Mouse (Mus musculus): ENCODE measurements around the gene Dgcr2.
A peak's percentile ranks its signal among the peaks of the same experiment; 100 is the strongest.

GRCm38 (mm10) chr16:17848928-17849327 lies 49.4 kb downstream of the Dgcr2 start:
- TF ChIP-seq POLR2A (IDR thresholded peaks at IDR 0.05; ENCODE audit: low read depth, low read length) (no peak), CTCF (conservative IDR thresholded peaks at IDR 0.05; ENCODE audit: insufficient read depth, insufficient read length, low read depth, low read length) (peak; percentile 70)
